Mouse (Mus musculus): ENCODE measurements at regions not wholly inside any gene's neighbourhood (a gene's known extent, or its start where the extent isn't known, plus 50 kb on each side); places are given as distances from the start of the nearest gene placed in this dataset.

DNA sequence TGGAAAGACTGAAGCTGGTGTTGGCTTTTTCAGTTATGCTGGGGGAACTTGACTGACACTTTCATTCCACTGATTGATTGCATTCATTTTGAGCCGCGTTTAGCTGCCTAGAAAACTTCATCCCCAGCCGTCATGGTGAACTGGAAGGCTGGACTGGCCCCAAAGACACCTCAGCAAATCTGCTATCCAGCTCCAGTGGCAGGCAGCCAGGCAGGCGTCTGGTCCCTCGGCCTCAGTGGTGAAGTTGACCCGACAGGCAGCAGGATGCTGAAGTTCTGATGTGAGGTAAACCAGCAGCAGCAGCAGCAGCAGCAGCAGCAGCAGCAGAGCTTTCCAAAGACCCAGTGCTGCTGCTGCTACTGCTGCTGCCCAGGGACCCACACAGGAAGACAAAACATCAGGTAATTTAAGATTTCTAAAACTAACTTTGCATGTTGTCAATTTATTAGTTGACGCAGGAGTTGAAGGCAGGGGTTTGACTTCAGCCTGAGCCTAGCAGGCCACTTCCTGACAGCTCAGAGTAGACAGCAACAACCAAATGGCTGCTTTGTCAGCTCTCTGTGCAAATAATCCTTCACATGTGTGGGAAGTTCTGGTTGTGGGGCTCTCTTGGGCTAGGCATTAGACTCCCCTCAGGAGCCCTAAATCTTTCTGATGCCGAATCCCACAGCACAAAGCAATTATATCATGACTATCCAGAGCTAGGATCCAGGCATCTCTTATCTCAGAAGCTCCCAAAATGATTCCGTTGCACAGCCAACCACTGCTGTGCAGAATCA, 200.4 kb upstream of the Nhs start:
- TF ChIP-seq CTCF (IDR thresholded peaks at IDR 0.05; ENCODE audit: extremely low read depth, insufficient read depth, low read length) (no peak), POLR2A (IDR thresholded peaks at IDR 0.05; ENCODE audit: extremely low read depth, insufficient read depth, low read length) (no peak)

Data from cortical plate, adult 2 months (tissue).